Mouse (Mus musculus) ES-E14 (cell line): ENCODE data around the gene Kif5c.

Experiments used
- CHD2 ChIP-seq: IDR thresholded peaks from 2 replicates; pipeline ENCODE4 v1.6.1; 2014; ENCODE audit warnings: mild to moderate bottlenecking, low read depth, low read length, inconsistent platforms
- HCFC1 ChIP-seq: IDR thresholded peaks from 2 replicates; pipeline ENCODE4 v1.6.1; 2012; ENCODE audit warnings: low read length, inconsistent platforms, borderline replicate concordance; ENCODE audit not compliant: insufficient read depth
- ZNF384 ChIP-seq: IDR thresholded peaks from 2 replicates; pipeline ENCODE4 v1.6.1; 2012; ENCODE audit warnings: low read depth, low read length, inconsistent platforms

DNA sequence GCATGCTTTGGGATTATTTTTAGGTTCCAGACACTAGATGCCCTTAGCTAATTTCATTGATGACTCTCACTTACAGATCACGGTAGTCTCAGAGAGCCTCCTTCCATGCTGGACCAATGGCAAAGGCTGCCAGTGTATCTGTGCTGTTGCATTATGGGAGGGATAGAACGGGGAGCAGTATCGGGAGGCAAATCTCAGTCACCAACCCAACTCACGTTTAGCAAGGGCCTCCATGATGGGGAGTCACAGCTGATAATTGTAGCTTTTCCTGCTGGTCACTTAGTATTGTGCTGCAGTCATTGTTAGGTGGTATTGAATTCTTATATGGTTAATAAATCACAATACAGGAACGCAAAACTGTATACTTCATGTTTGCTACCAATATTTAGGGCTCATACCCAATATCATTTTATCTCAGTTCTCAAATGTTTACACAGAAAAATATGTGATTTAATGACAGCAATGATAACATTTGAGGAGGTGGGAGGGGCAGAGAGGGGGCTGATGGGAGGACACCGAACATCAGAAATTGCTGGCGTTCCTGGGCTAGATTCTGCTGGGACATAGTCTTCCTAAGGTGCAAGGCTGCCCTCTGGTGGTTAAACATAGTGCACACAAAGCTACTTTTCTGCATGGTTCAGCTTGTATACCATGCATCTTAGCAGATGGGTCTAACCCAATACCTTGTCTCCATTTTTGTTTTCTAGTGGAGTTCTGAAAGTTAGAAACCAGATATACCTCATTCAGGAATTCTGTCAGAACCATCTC lies 115.1 kb downstream of the Kif5c start:
- TF ChIP-seq HCFC1, result no peak
- no peak for TF ChIP-seq CHD2
- TF ChIP-seq ZNF384, result no peak
